Mouse (Mus musculus): ENCODE data around the gene Krtcap3. TPM values are rescaled to one million over a fixed set of nuclear protein-coding genes. Genes with fewer than 3 reads are reported as not detected.
"Not testable (repeated sequence)": the region's sequence is repeated elsewhere in the genome, so short reads cannot be mapped to it uniquely, and the experiment has no call there.

Krtcap3 gene
- total RNA-seq (2022): 1 to 10 TPM; 1.3 to 2.5 (median 1.6) TPM

DNA sequence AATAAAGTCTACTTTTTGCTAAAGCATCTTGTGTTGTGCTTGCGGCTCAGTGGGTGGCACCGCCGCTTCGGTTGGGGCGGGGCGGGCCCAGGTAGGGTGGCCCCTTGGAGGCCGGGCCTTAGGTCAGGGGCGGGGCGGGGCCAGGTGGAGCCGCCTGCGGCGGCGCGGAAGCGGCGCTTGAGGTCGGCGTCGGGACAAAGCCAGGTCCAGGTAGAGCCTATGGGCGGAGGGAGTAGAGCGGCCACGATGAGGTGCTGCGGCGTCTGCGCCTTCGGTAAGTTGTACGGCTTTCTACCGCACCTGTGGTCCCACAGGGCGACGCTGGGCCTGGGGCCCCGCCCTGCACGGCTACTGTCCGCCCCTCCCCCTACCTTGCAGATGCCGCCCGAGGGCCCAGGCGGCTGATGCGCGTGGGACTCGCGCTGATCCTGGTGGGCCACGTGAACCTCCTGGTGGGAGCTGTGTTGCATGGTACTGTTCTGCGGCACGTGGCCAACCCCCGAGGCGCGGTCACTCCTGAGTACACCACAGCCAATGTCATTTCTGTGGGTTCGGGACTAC is at the start of gene Krtcap3:
Gene Krtcap3, plus strand, starts transcription at position 151 of the 561 bp plus-strand sequence.
- no peak for DNase-seq (ENCODE audit: low spot score)

DNA sequence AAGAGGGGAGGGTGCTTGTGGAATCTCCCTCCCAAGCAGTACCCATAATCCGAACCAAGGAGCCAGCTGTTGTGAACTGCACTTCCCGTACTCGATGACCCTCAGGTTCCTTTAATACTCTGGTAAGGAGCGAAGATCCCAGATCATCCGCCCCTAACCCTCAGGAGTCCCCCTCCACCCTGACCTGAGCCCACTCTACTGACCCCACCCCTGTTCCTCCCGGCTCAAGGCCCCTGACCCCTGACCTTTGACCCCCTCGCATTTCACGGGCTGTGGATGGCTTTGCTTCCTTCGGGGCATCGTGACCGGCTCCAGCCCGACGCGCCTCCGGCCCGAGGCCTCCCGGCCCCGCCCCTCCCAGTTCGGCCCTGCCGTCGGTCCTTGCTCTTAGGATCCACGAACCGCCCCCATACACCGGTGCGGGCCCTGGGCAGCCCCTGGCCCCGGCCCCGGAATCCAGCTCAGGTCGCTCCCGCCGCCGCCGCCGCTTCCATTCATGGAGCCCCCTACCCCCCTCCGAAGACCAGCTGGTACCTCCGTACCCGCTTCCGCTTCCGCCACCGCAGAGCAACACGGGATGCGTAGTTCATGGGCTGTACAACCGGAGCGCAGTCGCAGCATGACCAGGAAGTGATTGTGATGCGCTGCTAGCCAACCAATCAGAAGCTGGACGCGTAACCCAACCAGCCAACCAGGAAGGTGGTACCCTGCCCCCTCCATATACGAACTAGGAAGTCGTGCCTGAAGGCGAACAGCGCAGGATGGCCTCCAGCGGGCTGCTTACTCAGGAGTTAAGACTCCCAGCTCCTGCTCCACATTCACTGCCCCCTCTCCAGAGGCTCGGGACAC is 49.5 kb upstream of the Krtcap3 start, which contains the start of gene Zfp513:
Gene Zfp513, minus strand, starts transcription at position 562 of the 849 bp plus-strand sequence.
- peak; percentile 98 for DNase-seq (ENCODE audit: low spot score)

DNA sequence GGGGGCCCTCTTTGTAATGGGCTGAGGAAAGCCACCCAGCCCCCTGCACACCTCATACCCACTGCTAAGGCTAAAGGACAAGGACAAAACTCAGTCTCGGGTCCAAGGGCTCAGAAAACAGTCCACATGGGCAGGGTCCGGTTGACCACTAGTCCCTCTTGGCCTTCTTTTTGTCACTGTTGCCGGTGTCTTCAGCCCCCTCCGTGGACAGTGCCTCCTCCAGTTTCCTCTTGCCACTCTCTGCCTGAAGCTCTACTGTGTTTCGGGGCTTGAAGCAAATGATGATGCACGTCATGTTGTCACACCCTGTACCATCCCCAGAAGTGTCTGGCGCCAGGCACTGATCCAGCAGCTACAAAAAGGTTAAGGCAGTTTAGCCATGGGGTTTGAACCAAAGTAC is 48.6 kb upstream of the Krtcap3 start:
- DNase-seq (ENCODE audit: low spot score): no peak

DNA sequence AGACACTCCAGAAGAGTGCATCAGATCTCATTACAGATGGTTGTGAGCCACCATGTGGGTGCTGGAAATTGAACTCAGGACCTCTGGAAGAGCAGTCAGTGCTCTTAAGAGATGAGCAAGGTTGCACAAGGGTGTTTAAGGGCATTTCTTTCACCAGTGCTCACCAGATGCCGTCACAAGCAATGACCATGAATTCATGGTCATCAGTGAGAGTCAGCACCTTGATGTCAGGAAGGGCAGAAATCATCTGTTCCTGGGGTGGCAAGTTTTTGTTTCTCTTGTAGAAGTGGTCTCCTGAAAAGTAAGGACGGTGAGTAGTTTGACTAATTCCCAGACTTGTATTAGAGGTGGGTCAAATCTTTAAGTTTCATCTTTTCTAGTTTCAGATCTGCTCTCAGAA is 47.6 kb upstream of the Krtcap3 start:
- DNase-seq (ENCODE audit: low spot score): no peak

DNA sequence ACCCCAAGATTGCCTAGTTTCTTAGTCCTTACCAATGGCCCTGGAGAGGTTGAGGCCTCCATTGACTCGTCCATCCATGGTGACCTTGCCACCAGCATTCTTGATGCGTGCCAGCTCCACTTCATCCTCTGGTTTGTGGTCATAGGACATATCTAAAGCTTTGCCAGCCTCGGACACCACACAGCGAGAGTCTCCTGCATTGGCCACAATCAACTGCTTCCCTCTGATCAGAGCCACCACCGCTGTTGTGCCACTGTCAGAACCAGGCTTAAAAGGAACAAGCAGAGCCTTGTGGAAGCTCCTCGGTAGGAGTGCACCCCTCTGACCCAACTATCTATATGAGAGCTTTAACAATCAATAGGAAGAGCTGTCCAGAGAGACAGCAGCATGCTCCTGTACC is 47.1 kb upstream of the Krtcap3 start:
- no peak for DNase-seq (ENCODE audit: low spot score)

DNA sequence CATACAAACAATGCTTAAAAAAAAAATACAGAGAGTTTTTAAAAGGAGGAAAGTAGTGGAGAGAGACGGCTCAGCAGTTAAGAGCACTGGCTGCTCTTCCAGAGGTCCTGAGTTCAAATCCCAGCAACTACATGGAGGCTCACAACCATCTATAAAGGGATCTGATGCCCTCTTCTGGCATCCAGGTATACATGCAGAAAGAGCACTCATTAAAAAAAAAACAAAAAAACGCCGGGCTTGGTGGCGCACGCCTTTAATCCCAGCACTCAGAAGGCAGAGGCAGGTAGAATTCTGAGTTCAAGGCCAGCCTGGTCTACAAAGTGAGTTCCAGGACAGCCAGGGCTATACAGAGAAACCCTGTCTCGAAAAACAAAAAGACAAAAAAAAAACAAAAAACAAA is 34.9 kb upstream of the Krtcap3 start:
- not testable (repeated sequence) for DNase-seq (ENCODE audit: low spot score)

DNA sequence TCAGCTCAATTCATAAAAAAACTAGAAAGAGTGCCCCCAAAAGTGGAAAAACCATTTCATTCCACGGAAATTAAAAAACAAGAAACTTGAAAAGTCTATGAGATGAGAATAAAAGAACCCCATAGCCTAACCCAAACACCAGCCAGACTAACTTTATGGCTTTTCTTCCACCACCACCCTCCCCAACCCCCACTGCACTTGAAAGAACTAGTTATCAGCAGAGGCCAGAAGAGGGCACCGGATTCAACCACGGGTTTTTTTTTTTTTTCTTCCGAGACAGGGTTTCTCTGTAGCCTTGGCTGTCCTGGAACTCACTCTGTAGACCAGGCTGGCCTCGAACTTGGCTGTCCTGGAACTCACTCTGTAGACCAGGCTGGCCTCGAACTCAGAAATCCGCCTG is 33.2 kb upstream of the Krtcap3 start:
- DNase-seq (ENCODE audit: low spot score): no peak

DNA sequence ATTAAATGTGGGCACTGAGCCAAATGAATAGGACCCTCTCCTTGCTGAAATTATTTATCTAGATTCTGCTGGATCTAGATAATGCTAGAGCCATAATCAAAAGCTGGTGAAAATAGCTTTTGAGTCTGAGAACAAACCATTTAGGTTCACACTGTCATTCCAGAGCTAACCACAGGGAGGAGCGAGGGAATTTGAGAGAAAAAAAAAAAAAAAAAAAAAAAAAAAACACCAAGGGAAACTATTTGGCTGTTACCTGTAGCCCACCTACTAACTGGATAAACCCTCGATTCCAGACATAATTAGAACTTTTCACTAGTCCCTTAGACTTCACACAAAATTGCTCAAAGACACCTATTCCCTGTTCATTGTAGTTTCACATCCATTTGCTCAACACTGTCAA is 32.4 kb upstream of the Krtcap3 start:
- DNase-seq (ENCODE audit: low spot score): no peak

DNA sequence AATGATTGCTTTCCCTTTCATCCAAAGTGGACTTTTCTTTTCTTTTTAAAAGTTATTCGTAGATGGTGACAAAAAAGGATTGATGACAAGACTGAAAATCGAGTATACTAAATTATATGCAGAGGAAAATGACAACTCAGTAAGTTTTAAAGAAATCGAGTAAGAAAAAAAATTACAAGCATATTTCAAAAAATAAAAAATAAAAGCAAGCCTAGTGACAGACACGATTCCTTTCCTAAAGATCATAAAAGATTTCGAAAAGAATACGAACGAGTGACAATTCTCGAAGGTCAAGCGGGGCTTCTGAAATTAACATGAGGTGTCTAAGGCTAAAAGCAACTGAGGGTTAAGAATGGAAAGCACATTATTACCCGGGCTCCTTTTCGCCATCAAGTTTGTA is 32.0 kb upstream of the Krtcap3 start:
- no peak for DNase-seq (ENCODE audit: low spot score)

DNA sequence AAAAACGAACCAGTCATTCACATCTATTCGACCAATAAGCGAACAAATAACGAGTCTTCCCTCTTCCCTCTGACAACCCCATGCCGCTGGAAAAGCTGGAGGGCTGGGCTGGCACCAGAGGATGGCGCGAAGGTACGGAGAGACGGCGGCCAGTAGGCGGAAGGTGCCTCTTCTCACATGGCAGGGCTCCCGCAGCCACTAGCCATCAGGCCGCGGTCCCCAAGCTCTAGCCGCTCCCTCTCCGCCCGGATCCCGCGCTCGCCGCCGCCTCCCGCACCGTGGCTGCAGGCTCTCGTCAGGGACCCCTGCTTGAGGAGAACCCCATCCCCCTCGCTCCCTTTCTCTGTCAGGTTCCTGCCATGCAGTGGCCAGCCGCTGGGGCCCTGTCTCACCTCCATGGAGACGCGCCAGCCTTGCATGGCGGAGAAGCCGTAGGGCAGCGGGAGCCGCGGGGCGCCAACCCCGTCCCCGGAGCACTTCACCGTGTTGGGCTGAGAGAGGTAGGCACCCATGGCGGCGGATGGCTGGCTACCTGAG is 31.5 kb upstream of the Krtcap3 start:
- DNase-seq (ENCODE audit: low spot score): no peak

DNA sequence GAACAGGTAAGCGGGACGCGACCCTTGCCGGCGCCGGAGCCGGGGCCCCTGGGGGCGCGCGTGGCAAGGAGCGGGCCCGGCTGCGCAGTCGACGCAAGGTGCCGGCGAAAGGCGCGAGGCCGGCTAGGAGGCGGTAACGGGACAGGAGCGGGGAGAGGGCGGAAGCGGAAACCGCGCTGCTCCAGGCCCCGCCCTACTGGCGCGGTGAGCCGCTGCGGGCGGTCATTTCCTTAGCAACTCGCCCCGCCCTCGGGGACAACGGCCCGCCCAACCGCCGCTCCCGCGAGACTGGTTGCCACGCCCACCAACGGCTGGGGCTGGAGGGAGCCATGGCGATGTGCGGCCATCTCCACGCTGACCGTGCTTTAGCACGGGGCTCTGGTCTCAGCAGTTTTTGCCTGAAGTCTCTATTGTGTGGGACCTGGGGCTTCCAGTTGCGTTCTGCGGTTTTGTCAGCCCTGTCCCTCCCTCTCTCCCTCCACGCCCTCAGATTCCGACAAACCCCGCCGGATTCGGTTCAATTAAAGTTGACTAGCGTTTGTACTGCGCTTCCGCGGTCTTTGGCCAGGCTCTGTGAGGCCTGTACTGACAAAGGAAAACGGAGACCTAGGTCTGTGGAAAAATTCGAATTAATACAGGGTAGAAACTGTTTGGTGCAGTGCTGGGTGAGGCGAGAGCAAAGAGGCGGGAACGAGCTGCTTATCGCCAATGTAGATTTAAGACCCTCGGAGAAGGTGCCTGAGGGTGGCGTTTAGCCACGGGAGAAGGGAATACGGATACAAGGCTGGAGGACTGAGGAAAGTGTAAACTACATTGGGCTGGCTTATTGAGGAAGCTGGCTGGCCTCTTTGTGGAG is 30.8 kb upstream of the Krtcap3 start, which contains the start of gene Ppm1g:
Gene Ppm1g, minus strand, starts transcription at position 240 of the 856 bp plus-strand sequence.
- DNase-seq (ENCODE audit: low spot score): peak; percentile 97

DNA sequence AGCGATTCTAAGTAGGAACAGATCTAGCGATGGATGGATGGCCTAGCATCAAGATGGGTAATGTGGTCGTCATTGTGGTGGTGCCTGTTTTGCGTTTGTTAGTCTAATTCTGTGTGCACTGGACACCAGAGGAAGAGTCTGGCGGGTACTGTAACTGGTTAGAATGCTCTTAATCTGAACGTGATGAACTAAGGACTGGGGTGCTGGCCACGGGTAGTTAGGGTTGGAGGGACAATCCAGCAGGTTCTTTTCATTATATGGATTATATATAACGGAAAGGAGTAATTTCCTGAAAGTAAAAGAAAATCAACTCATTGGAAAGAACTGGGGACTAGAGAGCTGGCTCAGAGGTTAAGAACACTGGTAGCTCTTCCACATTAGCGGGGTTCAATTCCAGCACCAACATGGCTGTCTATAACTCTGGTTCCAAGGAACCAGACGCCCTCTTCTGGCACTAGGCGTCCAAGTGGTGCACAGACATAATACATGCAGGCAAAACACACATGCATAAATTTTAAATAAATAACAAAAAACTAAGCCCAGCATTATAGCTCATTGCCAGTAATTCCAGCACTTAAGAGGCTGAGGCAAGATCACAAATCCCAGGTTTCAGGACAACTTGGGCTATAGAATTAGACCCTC is 30.1 kb upstream of the Krtcap3 start:
- no peak for DNase-seq (ENCODE audit: low spot score)

DNA sequence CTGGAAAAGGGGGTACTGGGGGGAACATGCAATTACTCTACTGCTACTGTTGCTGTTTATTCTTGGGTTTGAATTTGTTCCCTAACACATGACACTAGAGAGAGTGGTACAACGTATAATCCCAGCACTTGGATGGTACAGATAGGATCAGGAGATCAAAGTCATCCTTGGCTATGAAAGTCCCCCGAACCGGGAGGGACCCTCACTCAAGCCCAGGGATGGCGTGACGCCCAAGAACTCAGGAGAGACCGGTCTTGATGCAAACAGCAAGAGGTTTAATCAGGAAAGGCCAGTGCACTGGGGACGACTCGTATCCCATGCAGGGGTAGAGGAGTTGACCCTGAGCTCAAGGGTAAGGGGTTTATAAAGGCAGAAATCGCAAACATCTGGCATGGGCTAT is 28.8 kb upstream of the Krtcap3 start:
- no peak for DNase-seq (ENCODE audit: low spot score)

DNA sequence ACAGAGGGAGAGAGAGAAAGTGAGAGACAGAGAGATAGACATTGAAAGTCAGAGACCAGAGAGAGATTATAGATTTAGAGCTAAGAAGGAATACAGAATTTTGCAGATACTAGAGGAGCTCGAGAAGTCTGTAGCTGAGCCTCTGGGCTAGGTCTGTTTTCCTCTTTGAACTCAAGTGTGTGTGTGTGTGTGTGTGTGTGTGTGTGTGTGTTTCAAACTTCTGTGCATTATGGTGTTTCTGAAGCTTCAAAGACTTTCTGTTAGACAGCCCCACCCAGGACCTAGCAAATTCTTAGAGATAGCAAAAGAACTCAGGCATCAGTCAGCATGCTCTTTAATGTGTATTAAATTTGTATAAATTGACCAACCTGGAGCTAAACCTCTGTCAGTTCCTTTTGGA is 24.9 kb upstream of the Krtcap3 start:
- no peak for DNase-seq (ENCODE audit: low spot score)

DNA sequence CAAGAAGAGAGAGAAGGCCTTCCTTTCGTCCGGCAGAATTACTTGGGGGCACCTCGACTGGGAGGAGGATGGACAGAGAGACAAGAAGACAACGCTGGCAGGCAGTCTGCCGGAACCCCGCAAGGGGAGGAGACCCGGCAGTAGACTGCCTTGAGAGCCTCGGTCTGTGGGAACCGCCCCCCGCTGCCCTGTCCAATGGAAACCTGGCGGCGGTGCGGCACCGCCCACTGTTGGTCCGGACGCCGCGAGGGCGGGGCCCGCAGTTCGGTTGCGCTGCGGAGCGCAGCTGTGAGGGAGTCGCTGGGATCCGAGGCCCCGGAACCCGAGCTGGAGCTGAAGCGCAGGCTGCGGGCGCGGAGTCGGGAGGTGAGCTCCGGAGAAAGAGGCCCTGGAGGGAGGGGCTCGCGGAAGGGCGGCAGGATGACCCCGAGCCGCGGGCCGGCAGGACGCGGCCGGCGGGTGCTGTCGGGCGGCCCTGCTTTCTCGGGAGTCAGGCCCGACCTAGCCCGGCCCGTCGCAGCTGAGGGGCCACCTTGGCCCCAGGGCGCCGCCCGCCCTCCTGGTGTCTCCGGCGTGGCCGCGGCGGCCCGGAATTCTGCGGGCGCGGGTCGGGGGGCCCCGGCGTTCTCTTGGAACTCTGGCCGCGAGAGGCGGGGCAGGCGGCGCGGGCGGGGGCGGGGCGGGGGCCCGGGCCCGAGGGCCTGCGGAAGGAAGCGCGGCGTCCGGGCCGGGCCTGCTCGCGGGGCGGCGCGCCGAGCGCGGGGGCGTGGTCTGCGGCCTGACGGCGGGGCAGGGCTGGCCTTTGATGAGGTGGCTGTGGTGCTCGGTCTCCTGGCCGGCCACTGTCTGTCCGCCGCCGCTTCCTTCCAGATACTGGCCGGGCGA is 10.6 kb upstream of the Krtcap3 start, which contains the start of the genes Nrbp1 and Gm9970:
Gene Nrbp1, plus strand, starts transcription at position 228 of the 885 bp plus-strand sequence.
Gene Gm9970, minus strand, starts transcription at position 596 of the 885 bp plus-strand sequence.
- peak; percentile 94 for DNase-seq (ENCODE audit: low spot score)

DNA sequence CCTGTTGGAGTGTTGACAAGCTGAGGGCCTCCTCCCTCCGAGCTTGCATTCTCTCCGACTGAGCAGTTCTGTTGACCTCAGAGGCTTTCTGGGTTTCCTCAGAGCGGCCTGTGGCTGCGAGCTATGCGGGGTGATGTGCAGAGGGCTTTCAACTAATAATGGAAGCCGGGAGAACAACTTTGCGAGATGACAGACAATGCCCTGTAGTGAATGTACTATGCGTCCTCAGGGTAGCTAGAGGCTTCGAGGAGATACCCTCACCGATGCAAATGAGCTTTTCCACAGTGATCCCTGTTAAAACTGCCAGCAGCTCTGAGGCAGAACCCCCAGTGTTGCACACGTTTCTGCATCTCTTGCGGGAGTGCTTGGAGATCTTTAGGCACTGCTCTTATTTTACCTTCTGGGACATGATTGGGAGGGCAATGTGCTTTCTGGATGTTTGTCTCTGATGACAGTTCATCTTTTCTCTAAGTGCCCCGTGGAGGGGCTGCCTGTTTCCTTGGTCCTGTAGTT is 9.9 kb upstream of the Krtcap3 start:
- no peak for DNase-seq (ENCODE audit: low spot score)

DNA sequence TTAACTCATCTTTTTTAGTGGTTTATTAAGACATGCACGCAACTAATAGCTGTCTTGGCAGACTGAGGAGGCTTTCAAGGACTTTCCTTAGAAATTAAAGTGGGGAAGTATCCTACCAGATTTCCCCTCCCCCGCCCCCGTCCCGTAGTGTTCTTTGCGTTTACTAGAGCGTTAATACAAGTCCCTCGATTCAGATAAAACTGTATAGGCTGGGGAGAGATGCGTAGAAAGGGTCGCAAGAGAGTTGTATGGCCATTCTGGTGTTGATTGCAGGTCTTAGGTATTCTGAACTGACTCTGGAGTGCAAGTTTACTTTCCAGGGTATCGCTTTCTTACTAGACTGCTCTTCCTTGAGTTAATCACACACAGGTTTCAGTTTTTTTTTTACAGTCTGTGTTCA is 9.3 kb upstream of the Krtcap3 start:
- no peak for DNase-seq (ENCODE audit: low spot score)

DNA sequence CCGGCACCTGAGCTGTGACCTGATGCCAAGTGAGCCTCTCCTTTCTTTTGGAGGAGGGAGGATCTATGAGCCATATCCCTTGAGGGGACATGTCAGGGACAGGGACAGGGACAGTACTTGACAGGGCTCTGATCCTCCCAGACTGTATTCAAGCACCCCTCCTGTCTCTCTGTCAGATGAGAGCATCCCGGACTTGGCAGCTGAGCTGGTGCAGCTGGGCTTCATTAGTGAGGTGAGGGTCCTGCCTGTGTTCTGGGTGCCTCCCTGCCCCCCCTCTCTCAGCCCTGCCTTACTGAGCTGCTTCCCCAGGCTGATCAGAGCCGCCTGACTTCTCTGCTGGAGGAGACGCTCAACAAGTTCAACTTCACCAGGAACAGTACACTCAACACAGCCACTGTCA is 775 bp upstream of the Krtcap3 start:
- DNase-seq (ENCODE audit: low spot score): no peak

DNA sequence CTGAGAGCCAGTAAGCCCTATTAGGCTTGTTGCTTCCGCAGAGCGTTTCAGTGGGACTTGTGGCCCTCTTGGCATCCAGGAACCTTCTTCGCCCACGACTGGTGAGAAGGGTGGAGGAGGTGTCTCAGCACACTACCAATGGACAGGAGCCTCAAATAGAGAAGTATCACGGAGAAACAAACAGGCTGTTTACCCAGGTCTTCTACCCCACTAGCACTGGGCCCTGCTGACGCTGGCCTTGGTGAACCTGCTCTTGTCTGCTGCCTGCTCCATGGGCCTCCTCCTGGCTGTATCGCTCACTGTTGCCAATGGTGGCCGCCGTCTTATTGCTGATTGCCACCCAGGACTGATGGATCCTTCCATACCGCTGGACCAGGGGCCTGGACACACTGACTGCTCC is 660 bp downstream of the Krtcap3 start:
- DNase-seq (ENCODE audit: low spot score): no peak

Data from heart, adult 8-10 months (tissue).